Mouse (Mus musculus) liver, embryonic 14.5 days (tissue): ENCODE results near the gene Pla2g6. TPM values are rescaled to one million over a fixed set of nuclear protein-coding genes. Genes with fewer than 3 reads are reported as not detected.
A peak's percentile ranks its signal among the peaks of the same experiment; 100 is the strongest.

Experiments used
- ATAC-seq: fragments of 200-750 bp; cut with Nextera tagmentation; 2 replicates; pipeline ENCODE4 v1.8.0; 2017; ENCODE audit warnings: moderate number of reproducible peaks, mild to moderate bottlenecking, moderate library complexity; ENCODE audit not compliant: insufficient read depth
- DNase-seq, 3 experiments: peaks; one replicate each; pipeline ENCODE4 v3.0.0-alpha.2; 2012 to 2013; ENCODE audit warnings: low read depth in 3 of 3, low spot score in 3 of 3
- H3K27ac ChIP-seq: fragments of 300-500 bp; sonication (generic); 2 replicates; pipeline ENCODE4 v1.5.1; 2014; ENCODE audit warnings: moderate library complexity, mild to moderate bottlenecking, control low read depth, inconsistent platforms
- H3K27me3 ChIP-seq: fragments of 300-500 bp; sonication (generic); 2 replicates; pipeline ENCODE4 v1.6.1; 2014; ENCODE audit warnings: mild to moderate bottlenecking, low read length, moderate library complexity; ENCODE audit not compliant: control insufficient read depth, insufficient read depth
- H3K36me3 ChIP-seq: fragments of 300-500 bp; sonication (generic); replicated peaks from 2 replicates; pipeline ENCODE4 v1.6.1; 2014; ENCODE audit warnings: low read depth; ENCODE audit not compliant: control insufficient read depth, insufficient read depth
- H3K4me1 ChIP-seq, 2 experiments: fragments of 200-500 bp in 1 of 2; fragments of 300-500 bp in 1 of 2; sonication (generic) in 1 of 2; replicated peaks; 2 replicates each; pipeline ENCODE4 v1.6.1; 2012 to 2014; ENCODE audit warnings: antibody characterized with exemption in 1 of 2, inconsistent platforms in 1 of 2, low read length in 1 of 2; ENCODE audit not compliant: control insufficient read depth in 2 of 2, insufficient read depth in 2 of 2
- H3K4me2 ChIP-seq: fragments of 300-500 bp; sonication (generic); 2 replicates; pipeline ENCODE4 v1.6.1; 2014; ENCODE audit warnings: low read depth, mild to moderate bottlenecking, control low read depth, moderate library complexity
- H3K4me3 ChIP-seq, 2 experiments: fragments of 200-500 bp in 1 of 2; fragments of 300-500 bp in 1 of 2; sonication (generic) in 1 of 2; 2 replicates each; pipeline ENCODE4 v1.5.1; 2012 to 2014; ENCODE audit warnings: low read depth in 2 of 2, low read length in 2 of 2, mild to moderate bottlenecking in 2 of 2, control low read depth in 1 of 2, inconsistent platforms in 1 of 2, moderate library complexity in 1 of 2; ENCODE audit not compliant: insufficient read depth in 1 of 2
- H3K9ac ChIP-seq: fragments of 300-500 bp; sonication (generic); replicated peaks from 2 replicates; pipeline ENCODE4 v1.6.1; 2014; ENCODE audit warnings: mild to moderate bottlenecking, control low read depth, moderate library complexity
- H3K9me3 ChIP-seq: fragments of 300-500 bp; sonication (generic); 2 replicates; pipeline ENCODE4 v1.6.1; 2016; ENCODE audit warnings: low read length, mixed read lengths; ENCODE audit not compliant: control insufficient read depth
- CTCF ChIP-seq: IDR thresholded peaks from 2 replicates; pipeline ENCODE4 v1.5.1; 2016; ENCODE audit warnings: antibody characterized with exemption, low read depth, control low read depth
- EP300 ChIP-seq: IDR thresholded peaks from 2 replicates; pipeline ENCODE4 v1.6.1; 2016; ENCODE audit warnings: antibody characterized with exemption, low read depth
- WGBS: fragments of 180-500 bp; shearing (Covaris S2); extraction: QIAGEN DNeasy Blood & Tissue Kit; methylation state at CpG from one replicate; pipeline ENCODE4 v1.1.7; 2014; ENCODE audit not compliant: insufficient replicate concordance; 5-methylcytosine and 5-hydroxymethylcytosine counted together
- polyA plus RNA-seq, 2 experiments: library from polyadenylated mRNA; depleted of rRNA in 1 of 2; stranded (reverse) in 1 of 2; unstranded in 1 of 2; fragments of >200 nt; fragmentation: Nextera tagmentation in 1 of 2; extraction: Ambion mirVana in 1 of 2; gene quantifications; 2 replicates each; pipeline versions ENCODE4 v1.2.1 to v1.2.3; 2012 to 2014

Gene Pla2g6
- polyA plus RNA-seq, 2 experiments: 7.9 to 10.5 TPM

DNA sequence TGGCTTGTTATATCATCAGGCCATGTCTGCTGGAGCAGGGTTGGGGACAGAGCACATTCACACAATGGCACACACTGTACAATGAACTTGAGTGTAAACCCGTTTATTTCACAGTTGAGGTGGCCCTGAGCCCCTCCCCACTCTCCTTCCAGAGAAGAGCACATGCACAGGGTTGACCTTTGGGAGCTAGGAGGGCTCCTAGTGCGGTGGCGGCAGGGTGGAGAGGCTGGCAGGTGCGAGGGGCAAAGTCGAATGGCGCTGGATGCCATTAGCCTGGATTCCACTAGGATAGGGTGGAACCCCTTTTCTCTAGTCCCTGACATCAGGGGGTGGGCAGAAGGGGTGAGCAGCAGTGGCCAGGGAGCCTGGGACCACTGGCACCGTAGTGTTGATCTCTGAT is 42.0 kb downstream of the Pla2g6 start:
- Histone ChIP-seq H3K9me3 (no peaks in the 10 kb centered on the region), H3K4me2 (no peak overlapping the region), H3K9ac (no peak overlapping the region), H3K4me3 (no peak overlapping the region), H3K4me1 (peaks cover 8 to 11% of the 10 kb centered on the region in 2 experiments), H3K27ac (no peak overlapping the region), H3K36me3 (no peaks in the 10 kb centered on the region), H3K27me3 (no peaks in the 10 kb centered on the region)
- no peak for ATAC-seq
- 67% methylated on average over 7 of the region's 7 CpGs for WGBS
- DNase-seq: no peak
- TF ChIP-seq CTCF (no peak), EP300 (no peak)

DNA sequence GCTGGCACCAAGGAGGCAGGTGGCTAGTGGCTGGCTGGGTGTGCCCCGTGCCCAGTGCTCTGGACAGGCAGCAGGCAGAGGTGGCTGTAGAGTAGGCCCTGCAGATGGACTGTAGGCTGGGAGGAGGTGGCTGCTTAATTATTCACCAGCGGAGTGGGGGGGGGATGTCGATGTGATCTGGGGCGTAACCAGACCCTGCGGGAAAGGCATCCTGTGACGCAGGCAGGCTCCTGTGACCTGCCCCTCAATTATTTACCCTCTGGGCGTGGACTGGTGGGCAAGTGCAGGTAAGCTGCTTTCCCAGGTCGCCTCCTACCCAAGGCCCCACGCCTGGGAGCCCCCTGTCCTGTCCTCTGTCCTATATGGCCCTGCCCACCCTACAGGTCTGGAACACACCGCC is 42.8 kb downstream of the Pla2g6 start, which contains the start of gene Baiap2l2:
Gene Baiap2l2 (minus strand): TSS at position 139 of the 400 bp plus-strand sequence.
- no peaks in the 10 kb centered on the region for H3K27me3 ChIP-seq
- DNase-seq: no peak
- peaks cover 15 to 17% of the 10 kb centered on the region in 2 experiments for H3K4me1 ChIP-seq
- ATAC-seq: no peak
- 49% methylated on average over 10 of the region's 10 CpGs for WGBS
- peak within 1 kb of the TSS; percentile 39 for H3K4me2 ChIP-seq
- H3K36me3 ChIP-seq: no peaks in the 10 kb centered on the region
- H3K27ac ChIP-seq: no peak within 1 kb of the TSS
- no peak for TF ChIP-seq EP300
- no peak for TF ChIP-seq CTCF
- H3K9ac ChIP-seq: no peak within 1 kb of the TSS
- H3K9me3 ChIP-seq: no peaks in the 10 kb centered on the region
- H3K4me3 ChIP-seq: peak within 1 kb of the TSS in 1 of 2 experiments; percentile 21; a peak in 1 of 4 replicates

DNA sequence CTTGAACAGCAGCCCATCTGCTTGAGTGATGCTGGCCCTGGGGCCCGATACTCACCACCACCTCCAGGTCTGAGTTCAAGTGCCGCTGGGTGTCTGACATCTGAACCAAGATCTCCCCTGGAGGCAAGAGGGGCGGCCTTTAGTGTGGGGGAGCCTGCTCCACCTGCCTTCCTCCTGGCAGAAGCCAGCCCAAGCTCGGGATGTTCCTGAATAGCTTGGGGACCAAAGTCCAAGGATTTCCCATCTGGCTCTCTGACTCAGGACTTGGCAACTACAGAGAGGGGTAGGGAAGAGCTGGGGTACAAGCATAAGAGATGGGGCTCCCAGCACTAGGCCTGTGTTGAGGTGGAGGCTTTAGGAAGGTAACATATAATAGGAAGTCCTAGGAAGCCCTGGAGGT is 44.8 kb downstream of the Pla2g6 start:
- WGBS: 63% methylated on average over 4 of the region's 4 CpGs
- TF ChIP-seq CTCF (no peak), EP300 (no peak)
- no peak overlapping the region for H3K27ac ChIP-seq

DNA sequence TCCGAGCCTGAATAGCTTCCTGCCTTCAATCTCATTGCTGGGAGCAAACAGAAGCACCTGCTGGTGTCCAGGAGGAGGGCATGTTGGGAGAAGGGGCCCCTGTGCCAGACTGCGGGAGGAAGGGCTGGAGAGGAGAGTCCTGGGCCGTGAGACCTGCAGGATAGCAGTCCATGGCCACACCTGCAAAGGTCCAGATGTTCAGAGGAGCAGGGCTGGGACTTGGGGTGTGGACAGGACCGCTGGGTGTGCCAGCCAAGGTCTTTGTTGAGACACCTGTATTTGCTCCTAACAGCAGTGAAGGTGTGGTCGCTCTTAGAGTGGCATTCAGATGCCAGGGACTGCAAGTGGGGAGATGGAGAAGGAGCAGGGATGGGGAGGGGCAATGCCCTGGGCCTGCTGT is 45.8 kb downstream of the Pla2g6 start:
- Histone ChIP-seq H3K9ac (no peak overlapping the region), H3K36me3 (no peaks in the 10 kb centered on the region), H3K27ac (no peak overlapping the region), H3K4me3 (no peak overlapping the region), H3K4me2 (no peak overlapping the region), H3K9me3 (no peaks in the 10 kb centered on the region), H3K4me1 (peaks cover 15 to 17% of the 10 kb centered on the region in 2 experiments), H3K27me3 (no peaks in the 10 kb centered on the region)
- 70% methylated on average over 5 of the region's 5 CpGs for WGBS
- TF ChIP-seq EP300 (no peak), CTCF (no peak)
- DNase-seq (no peak), ATAC-seq (no peak)

More for the DNA sequence above, 44.8 kb downstream of the Pla2g6 start:
- DNase-seq: no peak
- H3K9me3 ChIP-seq: no peaks in the 10 kb centered on the region
- H3K4me1 ChIP-seq: peaks cover 15 to 17% of the 10 kb centered on the region in 2 experiments
- no peak overlapping the region for H3K4me3 ChIP-seq
- no peak overlapping the region for H3K4me2 ChIP-seq
- no peaks in the 10 kb centered on the region for H3K36me3 ChIP-seq
- H3K9ac ChIP-seq: no peak overlapping the region
- ATAC-seq: no peak
- no peaks in the 10 kb centered on the region for H3K27me3 ChIP-seq

DNA sequence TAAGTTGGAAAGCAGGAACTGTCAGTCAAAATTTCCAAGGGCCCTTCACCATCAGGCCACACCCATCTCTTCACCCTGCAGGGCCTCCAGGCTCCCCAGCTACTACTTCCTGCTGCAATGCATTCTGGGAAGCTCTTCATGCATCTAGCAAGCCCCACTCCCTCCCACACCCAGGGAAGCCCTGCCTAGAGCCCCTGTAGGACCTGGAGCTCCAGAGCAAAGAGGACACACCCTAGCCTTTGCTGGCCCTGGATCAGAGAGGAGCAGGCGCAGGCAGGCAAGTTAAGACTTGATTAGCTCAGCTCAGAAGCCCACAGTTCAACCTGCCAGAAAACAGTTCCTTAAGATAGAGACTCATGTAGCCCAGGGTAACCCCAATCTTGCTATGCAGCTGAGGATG is 46.8 kb downstream of the Pla2g6 start:
- Histone ChIP-seq H3K4me2 (peak overlapping the region; percentile 13; the same call in 1 of the 2 replicates), H3K27ac (peak overlapping the region; percentile 77), H3K4me3 (no peak overlapping the region), H3K36me3 (no peaks in the 10 kb centered on the region), H3K9me3 (no peaks in the 10 kb centered on the region), H3K27me3 (no peaks in the 10 kb centered on the region), H3K9ac (peak overlapping the region; percentile 31; the same call in 1 of the 2 replicates), H3K4me1 (peaks cover 15 to 17% of the 10 kb centered on the region in 2 experiments)
- WGBS: 22% methylated on average over 1 of the region's 1 CpGs
- DNase-seq (peak; percentile 47 to 82 (median 80)), ATAC-seq (peak; percentile 88)
- TF ChIP-seq CTCF (no peak), EP300 (no peak)
